Mouse (Mus musculus): ENCODE data around the gene Klk4. TPM values are rescaled to one million over a fixed set of nuclear protein-coding genes. Genes with fewer than 3 reads are reported as not detected.

Gene Klk4
- total RNA-seq, 2 experiments from 2014 or later: not detected

GRCm38 (mm10) chr7:43920582-43920981 is 39.6 kb downstream of the Klk4 start:
- DNase-seq: no peak

DNA sequence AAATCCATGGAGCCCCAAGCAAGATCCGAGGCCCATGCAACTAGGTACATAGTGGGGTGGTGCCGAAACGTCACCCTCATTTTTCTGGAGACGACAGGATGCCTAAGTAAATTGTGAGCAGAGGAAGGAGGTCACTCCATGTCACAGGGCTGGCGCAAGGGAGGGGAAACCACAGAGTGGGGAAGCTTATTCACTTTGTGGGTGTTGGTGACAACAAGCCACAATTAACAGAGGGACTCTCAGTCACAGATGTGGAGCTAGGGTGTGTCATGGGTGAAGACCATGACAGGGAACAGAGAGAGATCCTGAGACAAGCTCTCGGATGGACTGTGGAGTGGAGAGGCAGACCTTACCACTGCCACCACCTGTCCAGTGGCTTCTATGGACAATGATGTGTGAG is 40.1 kb downstream of the Klk4 start:
- DNase-seq: no peak

DNA sequence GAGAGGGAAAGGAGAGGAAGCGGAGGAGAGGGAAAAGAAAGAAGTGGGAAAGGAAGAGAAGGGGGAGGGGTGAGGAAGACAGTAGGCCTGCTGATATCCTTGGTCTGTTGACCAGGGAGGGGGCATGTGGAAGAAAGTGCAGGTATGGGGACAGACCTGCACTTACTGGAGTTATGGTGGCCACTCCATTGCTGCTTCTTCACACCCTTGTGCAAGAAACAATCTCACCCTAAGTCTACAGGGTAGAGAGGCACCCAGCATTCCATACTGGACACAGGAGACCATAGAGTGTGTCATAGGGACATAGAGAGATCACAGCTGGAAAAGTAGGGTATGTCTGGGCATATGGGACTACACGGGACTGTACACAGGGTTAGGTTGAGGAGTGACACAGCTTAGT is 41.0 kb downstream of the Klk4 start:
- no peak for DNase-seq

DNA sequence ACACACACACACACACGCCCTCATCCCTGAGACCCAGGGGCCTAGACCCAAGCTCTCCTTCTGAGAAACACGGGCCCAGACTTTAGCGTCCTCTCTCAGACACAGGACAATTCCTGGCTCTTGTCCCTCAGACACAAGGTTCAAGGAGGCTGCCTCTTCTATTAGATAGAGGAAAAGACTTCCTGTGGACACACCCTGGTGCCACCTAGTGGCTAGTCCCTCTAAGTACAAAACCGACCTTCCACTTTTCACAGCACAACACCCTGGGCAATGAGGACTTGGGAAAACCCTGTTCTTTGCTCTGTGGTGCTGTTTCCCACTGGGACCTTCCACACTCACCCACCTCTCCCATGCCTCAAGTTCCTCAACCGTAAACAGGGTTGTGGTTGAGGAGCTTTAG is 45.0 kb downstream of the Klk4 start:
- DNase-seq: peak; percentile 11

- peak; percentile 8 for DNase-seq
Observed at GRCm38 (mm10) chr7:43928521-43928920, 47.6 kb downstream of the Klk4 start.

GRCm38 (mm10) chr7:43932337-43932736 is 51.4 kb downstream of the Klk4 start:
- no peak for DNase-seq

DNA sequence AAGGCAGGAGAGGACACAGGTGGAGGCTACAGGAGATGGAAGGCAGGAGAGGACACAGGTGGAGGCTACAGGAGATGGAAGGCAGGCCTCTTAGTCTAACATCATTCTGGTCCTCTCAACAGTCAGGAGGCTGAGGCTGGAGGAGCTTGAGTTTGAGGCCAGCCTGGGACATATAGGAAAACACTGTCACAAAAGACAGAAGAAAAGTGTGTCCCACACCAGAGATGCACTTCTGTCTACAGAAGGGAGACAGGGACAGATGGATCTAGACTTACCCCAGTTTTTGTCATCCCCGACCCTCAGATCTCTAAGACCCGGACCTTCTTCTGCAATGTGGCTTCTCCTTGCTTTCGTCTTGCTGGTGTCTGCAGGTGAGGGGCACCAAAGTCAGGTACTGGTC is 52.5 kb downstream of the Klk4 start, which contains the start of gene Klk15:
Klk15 (plus strand) TSS at position 301 of the 400 bp plus-strand sequence.
- no peak for DNase-seq

DNA sequence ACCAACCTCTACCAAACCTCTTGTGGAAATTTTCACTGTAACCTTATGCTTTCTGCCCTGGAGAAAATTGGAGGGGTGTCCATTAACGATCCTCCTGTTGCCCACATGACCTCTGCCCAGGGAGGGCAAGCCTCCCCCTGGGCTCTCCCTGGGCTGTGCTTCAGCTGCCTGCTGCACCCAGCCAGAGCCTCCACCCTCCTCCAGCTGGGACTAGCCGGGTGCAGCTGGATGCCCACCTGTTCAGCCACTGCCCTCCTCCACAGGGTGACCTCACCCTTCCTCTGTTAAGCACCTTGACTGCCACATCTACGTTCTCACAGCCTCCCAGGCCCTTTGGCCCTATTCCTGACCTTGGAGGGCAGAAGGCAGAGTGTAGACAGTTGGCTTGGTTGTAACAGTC is 53.8 kb downstream of the Klk4 start:
- DNase-seq: no peak

Other genes starting within 250 kb of the Klk4 start
- not detected for gene Ceacam18, start 246.5 kb upstream of the Klk4 start, total RNA-seq (2021)
- gene Siglece, start 221.0 kb upstream of the Klk4 start, total RNA-seq (2021): under 1 TPM; 0.34 to 0.48 TPM
- 1 to 10 TPM; 4.7 to 5.6 TPM for gene Ctu1, start 209.1 kb upstream of the Klk4 start, total RNA-seq (2021)
- not detected for gene Klk14, start 190.7 kb upstream of the Klk4 start, total RNA-seq (2021)
- not detected for gene Klk13, start 168.6 kb upstream of the Klk4 start, total RNA-seq (2021)
- not detected for gene Klk12, start 112.3 kb upstream of the Klk4 start, total RNA-seq (2021)
- gene Klk11, start 106.6 kb upstream of the Klk4 start, total RNA-seq (2021): not detected
- not detected for gene Klk10, start 100.1 kb upstream of the Klk4 start, total RNA-seq (2021)
- gene Klk9, start 89.3 kb upstream of the Klk4 start, total RNA-seq (2021): not detected
- gene Klk8, start 83.6 kb upstream of the Klk4 start, total RNA-seq (2021): 10 to 100 TPM; 10.6 to 17.4 TPM
- not detected for gene Klk7, start 69.9 kb upstream of the Klk4 start, total RNA-seq (2021)
- gene Klk6, start 56.7 kb upstream of the Klk4 start, total RNA-seq (2021): not detected
- gene Klk5, start 39.2 kb upstream of the Klk4 start, total RNA-seq (2021): not detected
- not detected for gene Klk15, start 52.6 kb downstream of the Klk4 start, total RNA-seq (2021)
- gene Klk1b8, start 69.5 kb downstream of the Klk4 start, total RNA-seq (2021): not detected
- not detected for gene Klk1b1, start 85.6 kb downstream of the Klk4 start, total RNA-seq (2021)
- gene Klk1b9, start 94.9 kb downstream of the Klk4 start, total RNA-seq (2021): not detected
- not detected for gene Klk1b11, start 114.7 kb downstream of the Klk4 start, total RNA-seq (2021)
- not detected for gene Klk1b26, start 131.0 kb downstream of the Klk4 start, total RNA-seq (2021)
- gene Klk1b27, start 171.1 kb downstream of the Klk4 start, total RNA-seq (2021): not detected
- not detected for gene Klk1b21, start 221.2 kb downstream of the Klk4 start, total RNA-seq (2021)
- not detected for gene Klk1b22, start 231.5 kb downstream of the Klk4 start, total RNA-seq (2021)